Mouse (Mus musculus): ENCODE results near the gene Tspan6.

The Tspan6 gene

GRCm38 (mm10) chrX:133898014-133898542 lies at the start of gene Tspan6:
TSS of gene Tspan6 (minus strand) at chrX:133898429.
- DNase-seq (ENCODE audit: low read depth), result peak; percentile 65

GRCm38 (mm10) chrX:133947427-133947826 lies 49.2 kb upstream of the Tspan6 start:
- peak; percentile 27 for DNase-seq (ENCODE audit: low read depth)

GRCm38 (mm10) chrX:133939561-133939960 lies 41.3 kb upstream of the Tspan6 start:
- DNase-seq (ENCODE audit: low read depth), result no peak

DNA sequence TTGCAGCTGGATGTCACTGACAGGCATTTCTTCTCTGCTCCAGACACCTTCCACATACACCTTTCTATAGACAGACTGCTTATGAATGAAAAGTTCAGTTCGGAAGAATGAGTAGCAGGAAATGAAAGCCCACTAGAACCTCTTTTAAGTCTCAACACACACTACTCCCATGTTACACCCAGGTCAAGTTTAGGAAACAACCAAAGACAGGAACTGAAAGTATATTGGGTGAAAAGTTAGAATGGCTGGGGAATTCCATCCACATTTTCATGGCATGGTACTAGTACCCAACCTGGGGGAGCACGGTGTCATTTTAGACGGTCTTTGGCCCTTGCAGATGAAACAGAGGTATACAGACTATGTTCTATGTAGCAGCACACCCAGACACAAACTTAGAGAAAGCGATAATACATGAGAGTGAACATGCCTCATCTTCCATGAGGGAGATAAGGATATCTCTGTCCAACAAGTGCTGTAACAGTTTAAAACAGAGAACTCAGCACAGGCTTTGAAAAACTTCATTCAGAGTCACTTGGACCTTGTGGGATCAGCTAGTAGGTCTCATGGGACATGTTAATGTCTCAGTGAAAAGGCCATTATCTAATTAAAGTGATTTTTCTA lies 38.5 kb upstream of the Tspan6 start:
- DNase-seq (ENCODE audit: low read depth), result peak; percentile 5

DNA sequence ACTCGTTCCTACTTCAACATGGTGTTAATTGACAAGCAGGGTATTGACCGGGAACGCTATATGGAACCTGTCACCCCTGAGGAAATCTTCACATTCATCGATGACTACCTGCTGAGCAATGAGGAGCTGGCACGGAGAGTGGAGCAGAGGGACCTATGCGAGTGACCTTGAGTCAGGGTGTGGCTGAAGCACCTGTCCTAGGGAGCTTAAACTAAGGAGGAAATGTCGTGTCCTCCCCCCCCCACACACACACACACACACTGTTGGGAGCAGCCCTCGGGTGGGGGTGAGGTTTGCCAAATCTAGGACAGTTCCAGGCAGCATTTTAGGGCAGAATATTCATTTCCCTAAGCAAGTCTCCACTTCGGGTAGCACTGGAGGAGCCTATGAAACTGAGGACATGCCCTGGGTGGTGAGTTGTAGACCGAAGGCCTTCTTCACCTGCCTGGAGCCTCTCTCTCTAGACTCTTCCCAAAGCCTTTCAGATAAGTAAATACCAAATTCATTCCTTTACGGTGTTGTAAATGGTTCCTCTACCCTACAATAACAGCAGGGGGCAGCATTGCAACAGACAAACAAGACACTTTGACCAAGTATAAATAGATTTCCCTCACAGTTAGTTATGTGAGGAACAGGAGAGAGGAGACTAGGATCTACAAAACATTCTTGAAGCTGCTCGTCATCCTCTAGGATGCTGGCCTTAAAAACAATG lies 33.2 kb upstream of the Tspan6 start:
- peak; percentile 24 for DNase-seq (ENCODE audit: low read depth)

DNA sequence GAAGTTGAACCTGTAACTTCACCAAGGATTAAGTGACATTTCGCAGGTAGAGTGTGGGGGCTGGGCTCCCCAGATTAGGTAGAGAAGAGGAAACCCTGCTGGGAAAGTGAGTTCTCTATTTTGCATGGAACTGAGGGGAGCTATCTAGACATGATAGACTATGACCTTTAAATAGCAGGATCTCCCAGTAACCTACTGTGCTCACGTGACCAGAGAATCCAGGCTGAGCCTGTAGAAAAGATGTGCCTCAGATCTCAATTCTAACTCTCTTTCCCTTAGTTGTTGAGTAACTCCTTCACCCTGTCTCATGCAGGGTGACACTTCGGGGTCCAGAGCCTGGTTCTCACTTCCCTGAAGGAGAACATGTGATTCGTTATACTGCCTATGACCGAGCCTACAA lies 28.5 kb upstream of the Tspan6 start:
- DNase-seq (ENCODE audit: low read depth), result no peak

GRCm38 (mm10) chrX:133921187-133921586 lies 23.0 kb upstream of the Tspan6 start:
- DNase-seq (ENCODE audit: low read depth), result no peak

DNA sequence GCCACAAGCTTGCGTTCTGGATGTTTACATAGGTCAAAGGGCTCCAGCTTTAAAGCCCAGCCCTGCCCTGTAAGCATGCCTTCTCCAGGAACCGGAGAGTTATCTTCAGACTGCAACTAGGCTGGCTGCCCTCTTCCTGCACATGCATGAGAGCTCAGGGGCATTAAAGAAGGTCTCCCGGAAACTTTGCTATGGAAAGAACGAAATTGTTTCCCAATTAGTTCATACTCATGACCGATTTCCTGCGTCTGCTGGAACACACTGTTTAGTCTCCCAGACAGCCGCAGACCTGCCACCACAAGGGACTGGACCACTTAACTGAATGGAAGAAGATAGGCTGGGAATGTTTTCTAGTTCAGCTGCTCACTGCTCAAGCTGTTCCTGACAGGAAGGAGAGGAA lies 16.0 kb upstream of the Tspan6 start:
- no peak for DNase-seq (ENCODE audit: low read depth)

DNA sequence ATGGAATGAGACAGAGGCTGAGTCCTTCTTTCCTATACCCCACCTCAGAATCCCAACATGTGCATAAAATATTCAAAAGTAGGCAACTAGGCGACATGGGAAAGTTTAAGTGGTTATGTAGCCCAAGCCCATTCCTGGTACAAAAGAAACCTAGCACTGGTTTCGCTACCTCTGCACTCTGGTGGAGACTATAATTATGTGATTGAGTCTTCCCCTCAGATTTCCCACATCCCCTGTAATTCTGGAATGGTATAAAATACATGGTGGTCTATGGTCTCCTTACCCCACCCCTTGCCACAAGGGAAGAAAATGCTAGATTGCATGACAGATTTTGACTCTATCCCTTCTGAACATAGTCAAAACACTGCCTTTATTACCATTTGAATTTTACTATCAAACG lies 14.8 kb upstream of the Tspan6 start:
- DNase-seq (ENCODE audit: low read depth), result no peak

DNA sequence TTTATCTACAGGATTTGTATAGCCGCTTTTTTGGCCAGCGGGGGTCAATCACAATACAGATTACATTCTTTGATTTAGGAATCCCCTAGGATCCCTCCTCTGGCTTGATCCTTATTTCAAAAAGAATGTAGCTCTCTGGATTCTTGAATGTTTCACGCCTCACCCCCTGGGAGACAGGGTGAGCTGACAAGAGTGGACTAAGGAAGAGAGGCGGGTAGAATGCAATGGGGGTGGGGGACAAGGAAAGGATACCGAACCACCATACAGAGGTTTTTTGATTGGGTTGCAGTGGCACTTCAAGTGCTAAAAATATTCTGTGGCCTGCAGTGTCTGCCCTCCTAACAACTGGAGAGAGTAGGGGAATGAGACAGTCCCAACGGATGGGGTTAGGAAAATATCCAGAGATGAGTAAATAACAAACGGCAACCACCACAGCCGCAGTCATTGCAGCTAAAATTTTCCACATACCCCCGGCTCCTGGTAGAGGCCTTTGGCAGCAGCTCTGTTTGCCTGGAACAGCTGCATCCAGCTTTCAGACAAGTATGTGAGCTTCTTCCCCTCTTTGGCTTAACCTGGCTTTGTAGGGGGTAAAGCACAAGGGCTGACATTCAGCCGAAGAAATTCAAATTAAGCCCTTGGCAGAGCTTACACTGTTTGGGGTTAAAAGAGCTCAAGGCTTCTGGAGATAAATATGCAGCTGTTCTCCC lies 13.3 kb upstream of the Tspan6 start:
- DNase-seq (ENCODE audit: low read depth), result no peak

GRCm38 (mm10) chrX:133908261-133908660 lies 10.0 kb upstream of the Tspan6 start, which contains the start of gene Srpx2:
TSS of gene Srpx2 (plus strand) at chrX:133908426.
- DNase-seq (ENCODE audit: low read depth), result no peak

DNA sequence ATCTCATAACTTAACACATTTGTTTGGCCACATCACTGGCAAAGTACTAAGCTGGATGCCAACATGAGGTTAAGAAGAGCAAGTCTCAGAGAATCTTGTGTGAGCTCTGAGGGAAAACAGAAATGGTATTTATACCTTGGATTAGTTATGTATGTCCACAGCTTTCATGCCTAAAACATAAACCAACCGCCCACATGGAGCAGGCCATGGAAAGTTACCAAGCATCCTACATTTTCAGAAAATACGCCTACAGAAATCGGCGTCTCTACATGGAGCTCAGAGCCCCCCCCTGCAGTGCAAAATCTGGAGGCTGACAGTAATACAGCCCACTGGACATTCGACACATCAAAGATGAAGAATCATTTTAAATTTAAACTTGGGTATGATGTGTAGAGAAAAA lies 10.1 kb downstream of the Tspan6 start:
- DNase-seq (ENCODE audit: low read depth), result no peak

DNA sequence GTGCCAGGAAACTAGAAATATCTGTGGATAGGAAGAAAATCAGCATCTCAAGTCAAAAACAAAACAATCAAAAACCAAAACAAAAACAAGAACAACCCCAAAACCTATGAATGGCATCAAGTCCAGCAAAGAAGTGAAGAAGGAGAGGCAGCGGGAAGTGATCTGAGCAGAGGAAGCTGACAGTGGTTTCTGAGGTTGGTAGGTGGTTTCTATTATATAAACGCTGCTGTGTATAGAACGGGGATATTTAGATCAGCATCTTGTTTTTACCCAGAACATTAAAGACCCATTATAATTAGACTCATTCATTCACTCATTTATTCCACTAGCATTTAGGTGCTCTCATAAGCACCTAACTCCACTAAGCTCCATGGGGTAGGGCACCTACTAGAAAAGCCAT lies 10.9 kb downstream of the Tspan6 start:
- DNase-seq (ENCODE audit: low read depth), result no peak

DNA sequence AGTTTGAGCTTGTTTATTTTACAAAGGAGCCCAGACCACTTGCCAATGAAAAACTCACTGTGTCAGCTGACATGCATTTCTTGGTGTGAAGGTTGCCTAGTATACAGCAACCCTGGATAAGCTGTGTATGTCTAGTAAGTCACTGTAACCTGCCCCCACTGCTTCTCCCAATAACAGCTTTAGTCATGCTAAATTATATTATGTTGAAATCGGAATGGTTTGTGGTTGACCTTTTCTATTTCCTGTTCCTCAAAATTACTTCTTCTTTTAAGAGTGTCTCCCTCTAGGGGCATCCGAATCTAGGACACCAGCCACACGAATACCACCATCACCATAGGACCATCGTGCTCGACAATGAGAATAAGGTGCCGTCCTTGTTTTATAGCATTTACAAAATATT lies 28.5 kb downstream of the Tspan6 start:
- no peak for DNase-seq (ENCODE audit: low read depth)

- no peak for DNase-seq (ENCODE audit: low read depth)
Observed at GRCm38 (mm10) chrX:133853637-133854036, 44.6 kb downstream of the Tspan6 start.

GRCm38 (mm10) chrX:133850680-133851079 lies 47.5 kb downstream of the Tspan6 start, which contains the start of gene Tnmd:
TSS of gene Tnmd (plus strand) at chrX:133850980.
- DNase-seq (ENCODE audit: low read depth), result no peak

Data from c-Kit-positive CD71-positive TER-119-negative erythroid progenitor cells, embryonic 14.5 days (primary cell).